Comparison of ENCODE assay signal across 8 mouse cellular contexts in the genomic region with DNA sequence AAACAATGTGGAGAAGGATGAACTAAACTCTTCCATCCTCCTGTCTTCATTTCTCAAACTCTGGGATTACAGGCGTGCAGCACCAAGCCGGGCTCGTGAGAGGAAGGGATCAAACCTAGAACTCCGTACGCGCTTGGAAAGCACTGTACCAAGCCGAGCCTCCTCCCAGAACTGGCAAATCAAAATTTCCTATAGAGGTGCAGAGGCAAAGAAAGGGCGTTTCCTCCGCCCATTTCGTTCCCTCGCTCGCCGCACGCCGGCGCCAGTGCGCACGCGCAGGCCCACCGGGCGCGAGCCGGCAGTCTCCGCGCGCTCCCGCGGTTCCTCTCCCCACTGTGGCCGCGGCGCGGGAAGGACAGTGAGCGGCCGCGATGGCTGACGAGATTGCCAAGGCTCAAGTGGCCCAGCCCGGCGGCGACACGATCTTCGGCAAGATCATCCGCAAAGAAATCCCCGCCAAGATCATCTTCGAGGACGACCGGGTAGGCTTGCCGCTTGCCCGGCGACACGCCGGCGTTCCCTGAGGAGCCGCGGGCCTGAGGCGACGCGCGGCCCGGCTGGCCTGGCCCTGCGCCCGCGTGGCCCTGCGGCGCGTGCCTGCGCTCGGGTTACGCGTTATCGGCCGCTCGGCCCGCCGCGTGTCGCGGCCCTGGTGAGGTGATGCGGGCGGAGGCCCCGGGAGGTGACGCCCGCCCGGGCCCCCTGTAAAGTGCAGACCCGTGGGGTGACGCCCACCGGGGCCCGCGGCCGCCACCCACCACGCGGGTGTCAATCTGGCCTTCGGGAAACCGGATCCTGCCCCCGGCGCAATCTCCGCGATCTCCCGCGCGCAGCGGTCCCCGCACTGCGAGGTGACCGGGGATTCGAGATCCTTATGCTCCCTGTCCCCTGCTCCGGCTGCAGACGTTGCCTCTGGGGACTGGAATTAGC. TPM values are rescaled to one million over a fixed set of nuclear protein-coding genes. Genes with fewer than 3 reads are reported as not detected.
DNase-seq lines count a peak whose midpoint lies in the region; ATAC-seq and TF ChIP-seq lines count a peak whose summit lies in the region.

A gene (plus strand): TSS at position 265 of the 930 bp plus-strand sequence.

- H3K27ac ChIP-seq in bone marrow macrophage, adult 2 months (ENCODE audit: insufficient read depth, low read depth, low read length), result peak within 1 kb of the TSS; percentile 84
- peak within 1 kb of the TSS; percentile 88 for H3K27ac ChIP-seq in embryonic facial prominence, embryonic 15.5 days (replicated peaks)
- H3K27ac ChIP-seq in kidney, embryonic 14.5 days (ENCODE audit: low read depth, low read length), result peak within 1 kb of the TSS; percentile 93
- peak within 1 kb of the TSS; percentile 89 for H3K27ac ChIP-seq in limb, embryonic 14.5 days (replicated peaks; ENCODE audit: low read depth, low read length)
- peak within 1 kb of the TSS; percentile 91 for H3K27ac ChIP-seq in midbrain, embryonic 16.5 days (ENCODE audit: low read length)
- H3K27ac ChIP-seq in spleen, adult 2 months (ENCODE audit: insufficient read depth, low read length), result peak within 1 kb of the TSS; percentile 88

- ATAC-seq in embryonic facial prominence, embryonic 15.5 days (ENCODE audit: insufficient number of reproducible peaks, low FRiP score, low TSS enrichment, low read depth), result peak; percentile 87
- ATAC-seq in kidney, embryonic 14.5 days (ENCODE audit: low FRiP score, low TSS enrichment), result peak; percentile 79
- ATAC-seq in limb, embryonic 14.5 days (ENCODE audit: low FRiP score, low read depth), result peak; percentile 86
- ATAC-seq in midbrain, embryonic 16.5 days, result peak; percentile 83

- peak within 1 kb of the TSS; percentile 65 for H3K4me3 ChIP-seq in bone marrow macrophage, adult 2 months (ENCODE audit: insufficient read depth, low read length)
- H3K4me3 ChIP-seq in embryonic facial prominence, embryonic 15.5 days (replicated peaks), result peak within 1 kb of the TSS; percentile 86
- peak within 1 kb of the TSS; percentile 93 for H3K4me3 ChIP-seq in kidney, embryonic 14.5 days (ENCODE audit: low read length)
- H3K4me3 ChIP-seq in limb, embryonic 14.5 days (replicated peaks; ENCODE audit: low read length), result peak within 1 kb of the TSS; percentile 92
- H3K4me3 ChIP-seq in midbrain, embryonic 16.5 days (ENCODE audit: low read depth, low read length), result peak within 1 kb of the TSS; percentile 77
- peak within 1 kb of the TSS; percentile 96 for H3K4me3 ChIP-seq in spleen, adult 2 months (ENCODE audit: extremely low read depth, insufficient read depth, insufficient read length)

- H3K9me3 ChIP-seq in embryonic facial prominence, embryonic 15.5 days (replicated peaks), result no peaks in the 10 kb centered on the region
- H3K9me3 ChIP-seq in kidney, embryonic 14.5 days (ENCODE audit: control insufficient read depth, low read length), result no peaks in the 10 kb centered on the region
- H3K9me3 ChIP-seq in limb, embryonic 14.5 days (ENCODE audit: control insufficient read depth, low read length), result no peaks in the 10 kb centered on the region
- H3K9me3 ChIP-seq in midbrain, embryonic 16.5 days (replicated peaks; ENCODE audit: control insufficient read depth, low read length, poor library complexity, severe bottlenecking), result no peaks in the 10 kb centered on the region

- under 1% methylated on average over 107 of the region's 107 CpGs for WGBS in embryonic facial prominence, embryonic 15.5 days
- WGBS in kidney, embryonic 14.5 days, result under 1% methylated on average over 107 of the region's 107 CpGs
- WGBS in limb, embryonic 14.5 days, result under 1% methylated on average over 64 of the region's 107 CpGs
- WGBS in midbrain, embryonic 16.5 days, result under 1% methylated on average over 86 of the region's 107 CpGs
- WGBS in spleen, adult 2 months, result under 1% methylated on average over 107 of the region's 107 CpGs

- H3K36me3 ChIP-seq in embryonic facial prominence, embryonic 15.5 days, result peaks cover 18% of the 10 kb centered on the region
- peaks cover 23% of the 10 kb centered on the region for H3K36me3 ChIP-seq in kidney, embryonic 14.5 days (ENCODE audit: control insufficient read depth, insufficient read depth, low read length)
- peaks cover 21% of the 10 kb centered on the region for H3K36me3 ChIP-seq in limb, embryonic 14.5 days (ENCODE audit: control insufficient read depth, insufficient read depth, low read length)
- H3K36me3 ChIP-seq in midbrain, embryonic 16.5 days (ENCODE audit: control insufficient read depth, insufficient read depth, low read length), result peaks cover 9% of the 10 kb centered on the region
- H3K36me3 ChIP-seq in spleen, adult 2 months (ENCODE audit: control insufficient read depth, insufficient read depth, low read length), result peaks cover 8% of the 10 kb centered on the region

- peak within 1 kb of the TSS; percentile 97 for H3K9ac ChIP-seq in embryonic facial prominence, embryonic 15.5 days
- peak within 1 kb of the TSS; percentile 99 for H3K9ac ChIP-seq in kidney, embryonic 14.5 days (ENCODE audit: low read depth, low read length)
- H3K9ac ChIP-seq in limb, embryonic 14.5 days (ENCODE audit: low read depth, low read length, severe bottlenecking), result peak within 1 kb of the TSS; percentile 98
- peak within 1 kb of the TSS; percentile 98 for H3K9ac ChIP-seq in midbrain, embryonic 16.5 days (ENCODE audit: low read depth, low read length)

- H3K4me2 ChIP-seq in embryonic facial prominence, embryonic 15.5 days (replicated peaks), result peak within 1 kb of the TSS; percentile 55
- H3K4me2 ChIP-seq in kidney, embryonic 14.5 days (replicated peaks; ENCODE audit: low read depth, low read length), result peak within 1 kb of the TSS; percentile 62
- peak within 1 kb of the TSS; percentile 54 for H3K4me2 ChIP-seq in limb, embryonic 14.5 days (replicated peaks; ENCODE audit: low read depth, low read length, severe bottlenecking)
- H3K4me2 ChIP-seq in midbrain, embryonic 16.5 days (ENCODE audit: low read length), result peak within 1 kb of the TSS; percentile 80

- peak; percentile 92 to 94 for DNase-seq in B cell, adult 2 months
- peak; percentile 94 to 95 for DNase-seq in heart, adult 9 months (ENCODE audit: low spot score in 2 of 2)
- peak; percentile 95 for DNase-seq in limb, embryonic 14.5 days (ENCODE audit: low spot score)
- peak; percentile 75 to 90 for DNase-seq in spleen, adult 2 months (ENCODE audit: low read depth in 1 of 2, low spot score in 2 of 2)

- peaks cover 21% of the 10 kb centered on the region for H3K4me1 ChIP-seq in bone marrow macrophage, adult 2 months (ENCODE audit: control insufficient read depth, insufficient read depth, low read length)
- H3K4me1 ChIP-seq in embryonic facial prominence, embryonic 15.5 days, result peaks cover 18% of the 10 kb centered on the region
- peaks cover 19% of the 10 kb centered on the region for H3K4me1 ChIP-seq in kidney, embryonic 14.5 days (ENCODE audit: control insufficient read depth, insufficient read depth, low read length)
- peaks cover 16% of the 10 kb centered on the region for H3K4me1 ChIP-seq in limb, embryonic 14.5 days (ENCODE audit: control insufficient read depth, insufficient read depth, low read length)
- H3K4me1 ChIP-seq in midbrain, embryonic 16.5 days (ENCODE audit: control insufficient read depth, insufficient read depth, low read length), result peaks cover 36% of the 10 kb centered on the region
- H3K4me1 ChIP-seq in spleen, adult 2 months (ENCODE audit: control insufficient read depth, insufficient read depth, insufficient read length), result no peaks in the 10 kb centered on the region; the same call in none of the 2 replicates

- no peaks in the 10 kb centered on the region for H3K27me3 ChIP-seq in embryonic facial prominence, embryonic 15.5 days
- no peaks in the 10 kb centered on the region for H3K27me3 ChIP-seq in kidney, embryonic 14.5 days (ENCODE audit: control insufficient read depth, insufficient read depth, low read length)
- H3K27me3 ChIP-seq in limb, embryonic 14.5 days (ENCODE audit: control insufficient read depth, insufficient read depth, low read length), result no peaks in the 10 kb centered on the region
- no peaks in the 10 kb centered on the region for H3K27me3 ChIP-seq in midbrain, embryonic 16.5 days (ENCODE audit: control insufficient read depth, insufficient read depth, low read depth, low read length)
- H3K27me3 ChIP-seq in spleen, adult 2 months (ENCODE audit: control insufficient read depth, insufficient read depth, low read length), result no peaks in the 10 kb centered on the region

- TF ChIP-seq CTCF in bone marrow macrophage, adult 2 months (IDR thresholded peaks at IDR 0.05; ENCODE audit: low read depth, low read length), result no peak
- TF ChIP-seq CTCF in spleen, adult 2 months (IDR thresholded peaks at IDR 0.05; ENCODE audit: extremely low read depth, insufficient read depth, insufficient read length, insufficient replicate concordance), result no peak

- 0 out of 2 replicates have a peak, but pooled peaks have one; percentile 53 for TF ChIP-seq POLR2A in bone marrow macrophage, adult 2 months (IDR thresholded peaks at IDR 0.05; ENCODE audit: borderline replicate concordance, low read depth, low read length)
- TF ChIP-seq POLR2A in limb, embryonic 14.5 days (IDR thresholded peaks at IDR 0.05; ENCODE audit: borderline replicate concordance, extremely low read depth, insufficient read depth, insufficient read length), result peak; percentile 91; the same call in 1 of the 2 replicates
- peak; percentile 87 for TF ChIP-seq POLR2A in spleen, adult 2 months (IDR thresholded peaks at IDR 0.05; ENCODE audit: low read depth, low read length)

RNA-seq across cellular contexts. Expression of the gene that starts here (rescaled TPM):
- 324 and 359 TPM in 2 replicates for polyA plus RNA-seq in bone marrow macrophage, adult 2 months (2012; ENCODE audit: insufficient read depth, insufficient read length, missing spikeins)
- 512 and 526 TPM in 2 replicates for polyA plus RNA-seq in embryonic facial prominence, embryonic 15.5 days (2015; fragmentation: Nextera tagmentation; extraction: Ambion mirVana)
- 720 and 912 TPM in 2 replicates for polyA plus RNA-seq in kidney, embryonic 14.5 days (2014; fragmentation: Nextera tagmentation; extraction: Ambion mirVana)
- polyA plus RNA-seq in limb, embryonic 14.5 days (2012; rRNA removed), result 492 and 618 TPM in 2 replicates
- 557 and 602 TPM in 2 replicates for polyA plus RNA-seq in limb, embryonic 14.5 days (2014; fragmentation: Nextera tagmentation; extraction: Ambion mirVana)
- polyA plus RNA-seq in midbrain, embryonic 16.5 days (2015; fragmentation: Nextera tagmentation; extraction: Ambion mirVana), result 731 and 741 TPM in 2 replicates
- polyA plus RNA-seq in spleen, adult 2 months (2012; rRNA removed), result 164 and 168 TPM in 2 replicates

Comparison
In these comparisons a context has a peak if more than half of its experiments do, and no peak if none do; other contexts are left out.
1. Peak in every context shown above with its lines: DNase-seq, ATAC-seq, H3K4me3 ChIP-seq and H3K27ac ChIP-seq.